Comparison of ENCODE assay signal across 25 mouse cellular contexts in the genomic region with DNA sequence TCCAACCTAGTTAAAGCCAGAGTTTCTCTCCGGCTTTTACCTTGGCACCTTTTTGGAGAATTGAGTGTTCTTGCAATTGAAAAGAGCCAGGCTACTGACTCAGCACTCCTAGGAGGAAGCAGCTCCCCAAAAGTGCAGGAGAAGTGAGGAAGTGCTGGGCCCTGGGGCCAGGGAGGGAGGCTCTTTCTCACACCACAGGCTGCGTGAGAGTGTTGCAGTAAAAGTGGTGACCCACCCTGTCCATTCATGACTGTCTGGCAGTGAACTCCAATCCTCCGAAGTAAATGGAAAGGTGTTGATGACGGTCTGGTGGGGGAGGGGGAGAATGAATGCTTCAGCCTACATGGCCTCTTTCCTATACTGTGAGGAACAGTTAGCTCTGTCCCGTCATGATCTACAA. TPM values are rescaled to one million over a fixed set of nuclear protein-coding genes. Genes with fewer than 3 reads are reported as not detected.
DNase-seq lines count a peak whose midpoint lies in the region; ATAC-seq and TF ChIP-seq lines count a peak whose summit lies in the region.
"Had no signal": no experiment of that assay in that cellular context is flagged by ENCODE, and none has a peak within 500 bp of the region (broad histone marks: within the 10 kb centered on the region; RNA-seq: fewer than 3 reads in every experiment).

No protein-coding gene starts in this region.

- peak; percentile 53 to 64; a peak in 3 of 4 replicates for ATAC-seq in hematopoietic stem cell, adult 5-6 weeks (replicated peaks in 1 of 2; ENCODE audit: insufficient read depth in 1 of 2, low FRiP score in 2 of 2, low TSS enrichment in 1 of 2, low read depth in 1 of 2, poor library complexity in 2 of 2, severe bottlenecking in 2 of 2)
- ATAC-seq in frontal cortex, adult (ENCODE audit: low TSS enrichment) = no peak
- ATAC-seq in midbrain, embryonic 14.5 days (ENCODE audit: low FRiP score, low TSS enrichment) = no peak
- ATAC-seq: activated CD4-positive, CD25-positive, alpha-beta regulatory T cell, adult 4 months; forebrain, embryonic 15.5 days; intestine, embryonic 15.5 days had no signal

- H3K36me3 ChIP-seq in ES-Bruce4 (ENCODE audit: control insufficient read depth, insufficient read depth, low read length, poor library complexity, severe bottlenecking) = no peaks in the 10 kb centered on the region
- no peaks in the 10 kb centered on the region for H3K36me3 ChIP-seq in midbrain, embryonic 14.5 days (ENCODE audit: control insufficient read depth, insufficient read depth, low read length)
- H3K36me3 ChIP-seq: embryonic facial prominence, embryonic 15.5 days; forebrain, embryonic 10.5 days; forebrain, embryonic 15.5 days; heart, embryonic 12.5 days; hindbrain, embryonic 12.5 days; intestine, embryonic 15.5 days had no signal

- 70% methylated on average over 5 of the region's 5 CpGs for WGBS in midbrain, embryonic 14.5 days

- peaks cover 2% of the 10 kb centered on the region for H3K4me1 ChIP-seq in ES-Bruce4 (ENCODE audit: control insufficient read depth, insufficient read depth, low read length)
- H3K4me1 ChIP-seq in bone marrow macrophage, adult 2 months (ENCODE audit: control insufficient read depth, insufficient read depth, low read length) = peaks cover 15% of the 10 kb centered on the region
- no peaks in the 10 kb centered on the region for H3K4me1 ChIP-seq in midbrain, embryonic 14.5 days (ENCODE audit: control insufficient read depth, insufficient read depth, low read length)
- H3K4me1 ChIP-seq: forebrain, embryonic 15.5 days; heart, embryonic 12.5 days had no signal

- peak; percentile 12 to 13 for DNase-seq in monocyte, adult 2 months (ENCODE audit: low read depth in 1 of 2, low spot score in 2 of 2)
- no peak for DNase-seq in urinary bladder, adult 18-20 months (ENCODE audit: low spot score in 2 of 2)
- no peak for DNase-seq in adrenal gland, adult 2 months
- no peak for DNase-seq in midbrain, embryonic 14.5 days
- DNase-seq: adrenal gland, adult 8-10 months; adrenal gland, postnatal 36 days; cerebellum, adult 11 months; cerebellum, adult 8-10 months; cerebellum, postnatal 25 days; gastrocnemius, postnatal 10 days; heart, adult 2 months; heart, postnatal 36 days; kidney, adult 2 months had no signal

- H3K4me2 ChIP-seq in midbrain, embryonic 14.5 days (ENCODE audit: low read length) = no peak overlapping the region
- H3K4me2 ChIP-seq: embryonic facial prominence, embryonic 15.5 days; forebrain, embryonic 15.5 days; heart, embryonic 12.5 days; hindbrain, embryonic 12.5 days; intestine, embryonic 15.5 days had no signal

- peak; percentile 82 for TF ChIP-seq EP300 in ES-Bruce4 (IDR thresholded peaks at IDR 0.05; ENCODE audit: insufficient read depth, low read depth, low read length)

- no peak overlapping the region for H3K4me3 ChIP-seq in ES-Bruce4 (ENCODE audit: low read depth, low read length)
- H3K4me3 ChIP-seq in bone marrow macrophage, adult 2 months (ENCODE audit: insufficient read depth, low read length) = no peak overlapping the region
- H3K4me3 ChIP-seq in midbrain, embryonic 14.5 days (replicated peaks; ENCODE audit: low read depth, low read length) = no peak overlapping the region
- H3K4me3 ChIP-seq: embryonic facial prominence, embryonic 15.5 days; erythroblast, embryonic 14.5 days; forebrain, embryonic 10.5 days; forebrain, embryonic 15.5 days; heart, adult 2 months; heart, embryonic 12.5 days; hindbrain, embryonic 12.5 days; intestine, embryonic 15.5 days had no signal

- TF ChIP-seq CTCF in ES-Bruce4 (IDR thresholded peaks at IDR 0.05; ENCODE audit: low read depth, low read length) = no peak
- TF ChIP-seq CTCF in bone marrow macrophage, adult 2 months (IDR thresholded peaks at IDR 0.05; ENCODE audit: low read depth, low read length) = no peak

- H3K27ac ChIP-seq in ES-Bruce4 (ENCODE audit: insufficient read depth, low read length) = no peak overlapping the region
- peak overlapping the region; percentile 37 for H3K27ac ChIP-seq in bone marrow macrophage, adult 2 months (ENCODE audit: insufficient read depth, low read depth, low read length)
- H3K27ac ChIP-seq in midbrain, embryonic 14.5 days (replicated peaks; ENCODE audit: low read depth, low read length) = no peak overlapping the region
- H3K27ac ChIP-seq: embryonic facial prominence, embryonic 15.5 days; forebrain, embryonic 10.5 days; forebrain, embryonic 15.5 days; heart, adult 2 months; hindbrain, embryonic 12.5 days; intestine, embryonic 15.5 days had no signal

- H3K9me3 ChIP-seq in ES-Bruce4 (replicated peaks; ENCODE audit: control insufficient read depth, insufficient read depth, low read length, poor library complexity, severe bottlenecking) = no peaks in the 10 kb centered on the region
- H3K9me3 ChIP-seq in midbrain, embryonic 14.5 days (ENCODE audit: control insufficient read depth, low read length) = no peaks in the 10 kb centered on the region
- H3K9me3 ChIP-seq: embryonic facial prominence, embryonic 15.5 days; forebrain, embryonic 10.5 days; forebrain, embryonic 15.5 days; heart, embryonic 12.5 days; hindbrain, embryonic 12.5 days; intestine, embryonic 15.5 days had no signal

- no peak for TF ChIP-seq POLR2A in ES-Bruce4 (IDR thresholded peaks at IDR 0.05; ENCODE audit: insufficient read depth, low read length)
- no peak for TF ChIP-seq POLR2A in bone marrow macrophage, adult 2 months (IDR thresholded peaks at IDR 0.05; ENCODE audit: borderline replicate concordance, low read depth, low read length)

- no peaks in the 10 kb centered on the region for H3K27me3 ChIP-seq in ES-Bruce4 (ENCODE audit: control insufficient read depth, insufficient read depth, low read length, poor library complexity, severe bottlenecking)
- H3K27me3 ChIP-seq in midbrain, embryonic 14.5 days (ENCODE audit: control insufficient read depth, insufficient read depth, low read length) = no peaks in the 10 kb centered on the region
- H3K27me3 ChIP-seq: embryonic facial prominence, embryonic 15.5 days; forebrain, embryonic 15.5 days; heart, embryonic 12.5 days; hindbrain, embryonic 12.5 days; intestine, embryonic 15.5 days had no signal

- no peak overlapping the region for H3K9ac ChIP-seq in ES-Bruce4 (ENCODE audit: low read depth, poor library complexity, severe bottlenecking)
- no peak overlapping the region for H3K9ac ChIP-seq in midbrain, embryonic 14.5 days (replicated peaks; ENCODE audit: low read length)
- H3K9ac ChIP-seq: embryonic facial prominence, embryonic 15.5 days; forebrain, embryonic 15.5 days; heart, embryonic 12.5 days; hindbrain, embryonic 12.5 days; intestine, embryonic 15.5 days had no signal

RNA-seq across cellular contexts. Expression of a gene that starts 24.2 kb away (rescaled TPM):
- 37.6 and 38.9 TPM in 2 replicates for polyA plus RNA-seq in ES-Bruce4 (2011; ENCODE audit: insufficient read depth, insufficient read length, low read depth, missing spikeins)
- 22.3 and 24.4 TPM in 2 replicates for polyA plus RNA-seq in bone marrow macrophage, adult 2 months (2012; ENCODE audit: insufficient read depth, insufficient read length, missing spikeins)
- 33.5 and 52.1 TPM in 2 replicates for total RNA-seq in hematopoietic stem cell, adult 5-6 weeks (2017)
- 10 to 100 TPM; 25.0 to 28.6 TPM for total RNA-seq in adrenal gland, adult 2 months (2021)
- 4.9 and 5.8 TPM in 2 replicates for polyA plus RNA-seq in adrenal gland, adult 2 months (2012; rRNA removed)
- 29.2 and 35.4 TPM in 2 replicates for polyA plus RNA-seq in midbrain, embryonic 14.5 days (2014; fragmentation: Nextera tagmentation; extraction: Ambion mirVana)

RNA-seq across cellular contexts. Expression of a gene that starts 43.1 kb away (rescaled TPM):
- 5.1 and 5.3 TPM in 2 replicates for polyA plus RNA-seq in ES-Bruce4 (2011; ENCODE audit: insufficient read depth, insufficient read length, low read depth, missing spikeins)
- 0.80 and 1.9 TPM in 2 replicates for polyA plus RNA-seq in bone marrow macrophage, adult 2 months (2012; ENCODE audit: insufficient read depth, insufficient read length, missing spikeins)
- 0.88 and 2.5 TPM in 2 replicates for total RNA-seq in hematopoietic stem cell, adult 5-6 weeks (2017)
- total RNA-seq in adrenal gland, adult 2 months (2021) = 10 to 100 TPM; 10.8 to 16.6 TPM
- polyA plus RNA-seq in adrenal gland, adult 2 months (2012; rRNA removed) = 4.0 and 4.8 TPM in 2 replicates
- 3.9 and 4.5 TPM in 2 replicates for polyA plus RNA-seq in midbrain, embryonic 14.5 days (2014; fragmentation: Nextera tagmentation; extraction: Ambion mirVana)

Comparison
In these comparisons a context has a peak if more than half of its experiments do, and no peak if none do; other contexts are left out.
1. ATAC-seq: peak in hematopoietic stem cell, adult 5-6 weeks (2 of 2); none in frontal cortex, adult (single experiment) and midbrain, embryonic 14.5 days (single experiment).
2. DNase-seq: peak in monocyte, adult 2 months (2 of 2); none in urinary bladder, adult 18-20 months (0 of 2), adrenal gland, adult 2 months (single experiment) and midbrain, embryonic 14.5 days (single experiment).